Mouse (Mus musculus) heart, embryonic 15.5 days (tissue): ENCODE data around the gene Cachd1. TPM values are rescaled to one million over a fixed set of nuclear protein-coding genes. Genes with fewer than 3 reads are reported as not detected.

Source experiments
- ATAC-seq: fragments of 200-750 bp; cut with Nextera tagmentation; replicated peaks from 2 replicates; pipeline ENCODE4 v1.8.0; 2017; ENCODE audit warnings: low read depth, moderate TSS enrichment; ENCODE audit not compliant: insufficient number of reproducible peaks, insufficient read depth, low FRiP score
- H3K27ac ChIP-seq: fragments of 300-500 bp; sonication (generic); 2 replicates; pipeline ENCODE4 v1.5.1; 2015; ENCODE audit warnings: mild to moderate bottlenecking, inconsistent platforms
- H3K27me3 ChIP-seq: fragments of 300-500 bp; sonication (generic); 2 replicates; pipeline ENCODE4 v1.6.1; 2015; ENCODE audit warnings: inconsistent platforms
- H3K36me3 ChIP-seq: fragments of 300-500 bp; sonication (generic); 2 replicates; pipeline ENCODE4 v1.6.1; 2015; ENCODE audit warnings: mild to moderate bottlenecking, inconsistent platforms
- H3K4me1 ChIP-seq: fragments of 300-500 bp; sonication (generic); replicated peaks from 2 replicates; pipeline ENCODE4 v1.6.1; 2015; ENCODE audit warnings: inconsistent platforms
- H3K4me2 ChIP-seq: fragments of 300-500 bp; sonication (generic); 2 replicates; pipeline ENCODE4 v1.6.1; 2015; ENCODE audit warnings: inconsistent platforms, mild to moderate bottlenecking, moderate library complexity
- H3K4me3 ChIP-seq: fragments of 300-500 bp; sonication (generic); 2 replicates; pipeline ENCODE4 v1.5.1; 2015; ENCODE audit warnings: mild to moderate bottlenecking, inconsistent platforms
- H3K9ac ChIP-seq: fragments of 300-500 bp; sonication (generic); 2 replicates; pipeline ENCODE4 v1.6.1; 2015; ENCODE audit warnings: mild to moderate bottlenecking, inconsistent platforms
- H3K9me3 ChIP-seq: fragments of 300-500 bp; sonication (generic); replicated peaks from 2 replicates; pipeline ENCODE4 v1.6.1; 2016; ENCODE audit warnings: inconsistent platforms
- WGBS: fragments of 180-500 bp; shearing (Covaris S2); methylation state at CpG from one replicate; pipeline ENCODE4 v1.1.7; 2015; ENCODE audit warnings: mixed read lengths; 5-methylcytosine and 5-hydroxymethylcytosine counted together
- polyA plus RNA-seq: library from polyadenylated mRNA; unstranded; fragments of >200 nt; fragmentation: Nextera tagmentation; extraction: Ambion mirVana; gene quantifications from 2 replicates; pipeline ENCODE4 v1.2.1, GENCODE M21; 2015

Gene Cachd1
- polyA plus RNA-seq, 1 experiment from 2014 or later, result 6.2 TPM

DNA sequence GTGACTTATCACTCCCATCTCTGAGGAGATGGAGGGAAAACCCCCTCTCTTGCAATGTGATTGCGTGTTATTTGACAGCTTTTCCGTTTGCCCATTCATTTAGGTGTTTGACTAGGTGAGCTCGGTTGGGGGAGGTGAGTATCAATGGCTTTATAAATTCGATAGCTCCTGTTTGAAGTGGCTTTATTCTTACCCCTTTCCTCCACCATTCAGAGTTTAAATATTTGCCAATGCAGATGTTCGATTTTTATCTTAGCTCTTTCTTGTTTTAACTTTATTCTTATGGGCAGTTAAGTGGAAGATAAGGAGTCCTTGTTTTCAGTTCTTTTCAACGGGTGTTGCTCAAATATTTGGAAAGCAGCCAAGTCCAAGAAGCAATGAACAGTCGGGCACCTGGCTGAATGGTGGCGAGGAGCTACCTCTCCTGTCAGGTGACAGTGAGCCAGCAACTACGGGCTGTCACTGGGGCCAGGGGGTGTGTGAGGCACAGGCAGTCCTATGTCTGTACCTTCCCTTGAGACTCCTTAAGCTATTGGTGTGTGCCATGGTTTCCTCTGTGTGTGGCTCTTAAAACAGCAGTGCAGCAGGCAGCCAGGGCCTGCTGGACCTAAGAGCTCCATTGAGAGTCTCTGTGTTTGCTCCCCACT is 133.3 kb downstream of the Cachd1 start:
- Histone ChIP-seq H3K4me1 (peaks cover 31% of the 10 kb centered on the region), H3K4me3 (no peak overlapping the region), H3K36me3 (no peaks in the 10 kb centered on the region), H3K27ac (peak overlapping the region; percentile 27; the same call in 1 of the 2 replicates), H3K9me3 (no peaks in the 10 kb centered on the region), H3K4me2 (no peak overlapping the region), H3K9ac (no peak overlapping the region), H3K27me3 (no peaks in the 10 kb centered on the region)
- no peak for ATAC-seq
- 39% methylated on average over 9 of the region's 9 CpGs for WGBS

DNA sequence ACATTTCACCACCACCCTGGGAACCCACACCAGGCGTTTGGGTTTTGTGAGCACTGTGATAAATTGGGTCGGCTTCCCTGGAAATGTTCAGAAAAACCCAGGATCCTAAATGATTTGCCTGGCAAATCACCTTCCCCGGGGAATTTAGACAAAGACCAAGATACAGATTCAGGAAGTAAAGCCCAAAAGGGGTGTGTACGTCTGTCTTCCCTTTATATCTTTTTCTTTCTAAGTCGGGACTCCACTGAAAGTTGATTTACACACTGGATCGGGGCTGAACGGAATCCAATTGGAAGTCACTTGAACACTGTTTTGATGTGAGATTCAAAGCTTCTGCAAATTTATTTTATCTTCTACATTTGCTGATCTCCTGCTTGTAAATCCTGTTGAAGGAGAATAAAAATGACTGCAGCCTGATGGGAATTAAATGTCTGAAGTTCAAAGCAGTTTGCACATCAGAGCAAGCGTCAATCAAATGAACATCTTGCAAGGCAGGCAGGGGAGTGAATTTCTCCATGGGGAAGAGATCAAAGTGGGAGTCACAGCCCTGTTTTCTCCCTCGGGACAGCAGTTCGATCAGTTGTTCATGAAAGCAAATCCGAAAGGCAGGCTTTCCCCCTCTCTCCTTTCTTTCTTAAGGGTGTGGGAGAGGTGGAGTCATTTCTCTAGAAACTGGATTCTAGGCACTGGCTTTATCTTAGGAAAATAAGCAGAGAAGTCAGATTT is 134.3 kb downstream of the Cachd1 start:
- Histone ChIP-seq H3K36me3 (no peaks in the 10 kb centered on the region), H3K4me3 (no peak overlapping the region), H3K9ac (no peak overlapping the region), H3K27me3 (no peaks in the 10 kb centered on the region), H3K4me1 (peaks cover 36% of the 10 kb centered on the region), H3K27ac (no peak overlapping the region), H3K9me3 (no peaks in the 10 kb centered on the region), H3K4me2 (no peak overlapping the region)
- WGBS, result 48% methylated on average over 11 of the region's 11 CpGs
- ATAC-seq, result no peak

DNA sequence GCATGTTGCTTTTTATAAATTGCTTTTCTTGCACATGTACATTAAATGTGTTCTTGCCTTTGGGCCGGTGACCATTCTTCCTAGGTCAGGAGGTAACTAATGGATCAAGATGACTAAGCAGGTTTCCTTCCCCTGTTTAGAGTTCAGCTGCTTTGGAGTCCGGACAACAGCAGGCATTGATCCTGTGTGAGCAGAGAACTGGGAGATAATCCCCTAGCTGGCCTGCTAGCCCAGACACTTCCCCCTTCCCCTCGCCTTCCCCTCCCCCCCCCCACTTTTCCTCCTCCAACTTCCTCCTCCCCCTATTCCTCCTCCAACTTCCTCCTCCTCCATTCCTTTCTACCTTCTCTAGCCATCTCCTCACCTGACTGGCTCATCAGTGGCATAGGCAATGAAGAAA is 135.2 kb downstream of the Cachd1 start:
- Histone ChIP-seq H3K27ac (no peak overlapping the region), H3K4me1 (peaks cover 36% of the 10 kb centered on the region)

GRCm38 (mm10) chr4:100913666-100914065 is 137.2 kb downstream of the Cachd1 start:
- WGBS, result 75% methylated on average over 4 of the region's 4 CpGs
- no peak overlapping the region for H3K4me2 ChIP-seq
- no peak overlapping the region for H3K4me3 ChIP-seq
- peaks cover 36% of the 10 kb centered on the region for H3K4me1 ChIP-seq
- ATAC-seq, result no peak
- H3K27me3 ChIP-seq, result no peaks in the 10 kb centered on the region
- no peaks in the 10 kb centered on the region; the same call in 1 of the 2 replicates for H3K36me3 ChIP-seq
- no peaks in the 10 kb centered on the region for H3K9me3 ChIP-seq
- H3K9ac ChIP-seq, result no peak overlapping the region
- no peak overlapping the region for H3K27ac ChIP-seq

More for the DNA sequence above, 135.2 kb downstream of the Cachd1 start:
- H3K27me3 ChIP-seq, result no peaks in the 10 kb centered on the region
- no peaks in the 10 kb centered on the region for H3K36me3 ChIP-seq
- H3K9me3 ChIP-seq, result no peaks in the 10 kb centered on the region
- ATAC-seq, result no peak
- no peak overlapping the region for H3K4me3 ChIP-seq
- WGBS, result 43% methylated on average over 2 of the region's 3 CpGs
- no peak overlapping the region for H3K9ac ChIP-seq
- H3K4me2 ChIP-seq, result no peak overlapping the region

- H3K27ac ChIP-seq, result peak overlapping the region; percentile 89
- peak; percentile 74 for ATAC-seq
- 3% methylated on average over 3 of the region's 3 CpGs for WGBS
- no peaks in the 10 kb centered on the region for H3K9me3 ChIP-seq
- peaks cover 3% of the 10 kb centered on the region; the same call in 1 of the 2 replicates for H3K36me3 ChIP-seq
- no peak overlapping the region for H3K9ac ChIP-seq
- no peak overlapping the region for H3K4me3 ChIP-seq
- H3K4me1 ChIP-seq, result peaks cover 33% of the 10 kb centered on the region
- H3K4me2 ChIP-seq, result peak overlapping the region; percentile 29
- H3K27me3 ChIP-seq, result no peaks in the 10 kb centered on the region
Observed at GRCm38 (mm10) chr4:100914532-100914931, 138.1 kb downstream of the Cachd1 start.

- Histone ChIP-seq H3K27me3 (no peaks in the 10 kb centered on the region), H3K9ac (no peak overlapping the region), H3K36me3 (peaks cover 9% of the 10 kb centered on the region), H3K4me1 (peaks cover 27% of the 10 kb centered on the region), H3K4me2 (peak overlapping the region; percentile 29), H3K9me3 (no peaks in the 10 kb centered on the region), H3K27ac (peak overlapping the region; percentile 89), H3K4me3 (no peak overlapping the region)
- WGBS, result 24% methylated on average over 2 of the region's 2 CpGs
- peak; percentile 76 for ATAC-seq
Observed at GRCm38 (mm10) chr4:100915093-100915492, 138.6 kb downstream of the Cachd1 start.

DNA sequence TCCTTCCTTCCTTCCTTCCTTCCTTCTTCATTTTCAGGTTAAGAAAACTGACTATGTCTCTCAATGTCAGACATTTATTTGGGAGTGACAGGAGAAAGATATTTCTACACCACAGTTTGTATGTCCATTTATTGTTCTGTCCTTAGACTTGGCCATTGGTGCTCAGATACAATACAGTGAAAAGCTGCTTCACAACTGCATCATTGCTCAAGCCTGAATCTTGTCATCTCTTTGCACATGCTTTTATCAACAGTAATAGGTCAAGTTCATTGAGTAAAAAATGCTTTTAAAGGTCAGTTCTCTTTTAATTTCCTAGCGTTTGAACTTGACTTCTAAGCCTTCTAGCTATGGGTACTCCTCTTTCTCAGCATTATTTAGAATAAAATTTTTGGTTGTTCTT is 141.0 kb downstream of the Cachd1 start:
- H3K36me3 ChIP-seq, result peaks cover 10% of the 10 kb centered on the region
- no peak overlapping the region for H3K27ac ChIP-seq
- peaks cover 10% of the 10 kb centered on the region for H3K4me1 ChIP-seq
- no peak overlapping the region for H3K4me2 ChIP-seq
- no peaks in the 10 kb centered on the region for H3K27me3 ChIP-seq
- H3K9me3 ChIP-seq, result no peaks in the 10 kb centered on the region
- no peak overlapping the region for H3K4me3 ChIP-seq
- H3K9ac ChIP-seq, result no peak overlapping the region
- 84% methylated on average over 1 of the region's 1 CpGs for WGBS
- no peak for ATAC-seq

DNA sequence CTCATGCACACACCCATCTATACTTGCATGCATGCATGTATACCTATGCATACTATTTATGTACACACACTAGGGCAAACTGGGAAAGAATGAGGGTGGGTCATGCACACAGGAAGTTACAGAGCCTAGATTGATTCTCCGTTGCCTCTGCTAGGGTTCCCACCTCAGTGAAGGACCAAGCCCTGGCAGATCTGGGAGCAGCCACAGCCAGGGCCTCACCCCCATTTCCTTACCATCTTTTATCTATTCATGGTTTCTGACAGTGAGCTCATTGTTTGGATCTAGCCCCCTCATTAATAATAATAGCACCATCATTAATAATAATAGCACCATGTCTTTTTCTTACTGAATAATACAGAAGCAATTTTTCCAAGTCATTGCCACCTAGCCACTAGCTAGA is 143.9 kb downstream of the Cachd1 start:
- Histone ChIP-seq H3K27me3 (no peaks in the 10 kb centered on the region), H3K4me3 (no peak overlapping the region), H3K4me2 (no peak overlapping the region), H3K9ac (no peak overlapping the region), H3K27ac (no peak overlapping the region), H3K4me1 (no peaks in the 10 kb centered on the region; the same call in 1 of the 2 replicates), H3K9me3 (no peaks in the 10 kb centered on the region), H3K36me3 (peaks cover 10% of the 10 kb centered on the region)
- 77% methylated on average over 1 of the region's 1 CpGs for WGBS
- no peak for ATAC-seq

GRCm38 (mm10) chr4:100922816-100923554 is 146.5 kb downstream of the Cachd1 start:
- Histone ChIP-seq H3K36me3 (peaks cover 10% of the 10 kb centered on the region), H3K4me1 (no peaks in the 10 kb centered on the region; the same call in 1 of the 2 replicates), H3K27me3 (no peaks in the 10 kb centered on the region), H3K4me2 (no peak overlapping the region), H3K9ac (no peak overlapping the region), H3K4me3 (no peak overlapping the region), H3K9me3 (no peaks in the 10 kb centered on the region), H3K27ac (no peak overlapping the region)
- no peak for ATAC-seq
- WGBS, result 77% methylated on average over 11 of the region's 11 CpGs

GRCm38 (mm10) chr4:100923598-100923997 is 147.1 kb downstream of the Cachd1 start:
- no peak overlapping the region for H3K4me3 ChIP-seq
- no peak overlapping the region for H3K9ac ChIP-seq
- H3K9me3 ChIP-seq, result no peaks in the 10 kb centered on the region
- ATAC-seq, result no peak
- 66% methylated on average over 6 of the region's 6 CpGs for WGBS
- H3K27ac ChIP-seq, result no peak overlapping the region
- H3K36me3 ChIP-seq, result peaks cover 10% of the 10 kb centered on the region; the same call in 1 of the 2 replicates
- H3K4me1 ChIP-seq, result no peaks in the 10 kb centered on the region; the same call in 1 of the 2 replicates
- no peak overlapping the region for H3K4me2 ChIP-seq
- H3K27me3 ChIP-seq, result no peaks in the 10 kb centered on the region

DNA sequence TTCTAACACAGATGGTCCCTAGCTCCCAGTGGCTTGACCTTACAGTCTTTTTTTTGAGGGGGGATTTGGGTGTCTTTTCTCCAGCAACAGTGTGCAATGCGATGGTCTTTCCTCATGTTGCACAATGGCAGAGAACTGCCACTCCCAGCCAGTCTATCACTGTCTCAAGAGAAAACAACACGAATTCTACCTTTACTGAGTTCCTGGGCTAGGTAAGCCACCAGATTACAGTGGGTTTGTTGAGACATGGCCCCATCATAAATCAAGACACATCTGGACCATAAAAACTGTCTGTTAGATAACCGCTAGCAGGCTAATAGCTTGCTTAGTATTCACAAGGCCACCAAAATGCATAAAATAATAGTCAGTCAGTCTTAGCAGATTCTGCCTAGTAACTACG is 147.8 kb downstream of the Cachd1 start:
- peaks cover 9% of the 10 kb centered on the region; the same call in 1 of the 2 replicates for H3K36me3 ChIP-seq
- no peak overlapping the region for H3K4me3 ChIP-seq
- H3K27ac ChIP-seq, result no peak overlapping the region
- H3K4me1 ChIP-seq, result no peaks in the 10 kb centered on the region; the same call in 1 of the 2 replicates
- H3K9ac ChIP-seq, result no peak overlapping the region
- no peak overlapping the region for H3K4me2 ChIP-seq
- H3K27me3 ChIP-seq, result no peaks in the 10 kb centered on the region
- no peak for ATAC-seq
- no peaks in the 10 kb centered on the region for H3K9me3 ChIP-seq
- 83% methylated on average over 4 of the region's 4 CpGs for WGBS
